Mouse (Mus musculus) heart, embryonic 16.5 days (tissue): ENCODE results near the gene Gm14226. TPM values are rescaled to one million over a fixed set of nuclear protein-coding genes. Genes with fewer than 3 reads are reported as not detected.
A peak's percentile ranks its signal among the peaks of the same experiment; 100 is the strongest.

Experiments used
- ATAC-seq: fragments of 200-750 bp; cut with Nextera tagmentation; replicated peaks from 2 replicates; pipeline ENCODE4 v1.8.0; 2017; ENCODE audit warnings: moderate number of reproducible peaks; ENCODE audit not compliant: insufficient read depth, low FRiP score; ENCODE audit errors: extremely low read depth
- H3K27ac ChIP-seq: fragments of 300-500 bp; sonication (generic); 2 replicates; pipeline ENCODE4 v1.5.1; 2014; ENCODE audit warnings: mild to moderate bottlenecking, low read length, control low read depth, moderate library complexity
- H3K27me3 ChIP-seq: fragments of 300-500 bp; sonication (generic); 2 replicates; pipeline ENCODE4 v1.6.1; 2014; ENCODE audit warnings: low read length, mixed read lengths; ENCODE audit not compliant: control insufficient read depth, insufficient read depth
- H3K36me3 ChIP-seq: fragments of 300-500 bp; sonication (generic); 2 replicates; pipeline ENCODE4 v1.6.1; 2014; ENCODE audit not compliant: control insufficient read depth, insufficient read depth
- H3K4me1 ChIP-seq: fragments of 300-500 bp; sonication (generic); 2 replicates; pipeline ENCODE4 v1.6.1; 2014; ENCODE audit warnings: low read length, mixed read lengths; ENCODE audit not compliant: control insufficient read depth, insufficient read depth
- H3K4me2 ChIP-seq: fragments of 300-500 bp; sonication (generic); 2 replicates; pipeline ENCODE4 v1.6.1; 2014; ENCODE audit warnings: low read depth, mild to moderate bottlenecking, control low read depth, low read length
- H3K4me3 ChIP-seq: fragments of 300-500 bp; sonication (generic); 2 replicates; pipeline ENCODE4 v1.5.1; 2014; ENCODE audit warnings: mild to moderate bottlenecking, control low read depth, low read length
- H3K9ac ChIP-seq: fragments of 300-500 bp; sonication (generic); 2 replicates; pipeline ENCODE4 v1.6.1; 2014; ENCODE audit warnings: low read length, control low read depth
- H3K9me3 ChIP-seq: fragments of 300-500 bp; sonication (generic); replicated peaks from 2 replicates; pipeline ENCODE4 v1.6.1; 2016; ENCODE audit warnings: low read length; ENCODE audit not compliant: control insufficient read depth
- WGBS: fragments of 180-500 bp; shearing (Covaris S2); extraction: QIAGEN DNeasy Blood & Tissue Kit; methylation state at CpG from one replicate; pipeline ENCODE4 v1.1.7; 2014; 5-methylcytosine and 5-hydroxymethylcytosine counted together
- polyA plus RNA-seq: library from polyadenylated mRNA; unstranded; fragments of >200 nt; fragmentation: Nextera tagmentation; extraction: Ambion mirVana; gene quantifications from 2 replicates; pipeline ENCODE4 v1.2.1, GENCODE M21; 2015

Gene Gm14226
- polyA plus RNA-seq, 1 experiment from 2014 or later, result 0.24 TPM

- H3K4me2 ChIP-seq, result no peak overlapping the region
- peaks cover 11% of the 10 kb centered on the region for H3K4me1 ChIP-seq
- ATAC-seq, result no peak
- peaks cover 4% of the 10 kb centered on the region; the same call in 1 of the 2 replicates for H3K36me3 ChIP-seq
- no peak overlapping the region for H3K27ac ChIP-seq
- WGBS, result 86% methylated on average over 3 of the region's 3 CpGs
- no peaks in the 10 kb centered on the region for H3K9me3 ChIP-seq
- H3K27me3 ChIP-seq, result no peaks in the 10 kb centered on the region
- no peak overlapping the region for H3K4me3 ChIP-seq
- no peak overlapping the region for H3K9ac ChIP-seq
Measured at GRCm38 (mm10) chr2:155054672-155055071, 36.6 kb downstream of the Gm14226 start.

- H3K36me3 ChIP-seq, result peaks cover 9% of the 10 kb centered on the region
- peaks cover 6% of the 10 kb centered on the region; the same call in 1 of the 2 replicates for H3K4me1 ChIP-seq
- ATAC-seq, result no peak
- no peak overlapping the region for H3K4me3 ChIP-seq
- WGBS, result 67% methylated on average over 5 of the region's 5 CpGs
- no peaks in the 10 kb centered on the region for H3K27me3 ChIP-seq
- no peak overlapping the region for H3K4me2 ChIP-seq
- no peaks in the 10 kb centered on the region for H3K9me3 ChIP-seq
- no peak overlapping the region for H3K9ac ChIP-seq
- H3K27ac ChIP-seq, result no peak overlapping the region
Measured at GRCm38 (mm10) chr2:155056076-155056578, 38.1 kb downstream of the Gm14226 start.

- no peaks in the 10 kb centered on the region for H3K27me3 ChIP-seq
- ATAC-seq, result no peak
- no peak overlapping the region for H3K9ac ChIP-seq
- no peaks in the 10 kb centered on the region for H3K4me1 ChIP-seq
- H3K27ac ChIP-seq, result no peak overlapping the region
- H3K36me3 ChIP-seq, result peaks cover 13% of the 10 kb centered on the region
- H3K4me3 ChIP-seq, result no peak overlapping the region
- no peaks in the 10 kb centered on the region for H3K9me3 ChIP-seq
- WGBS, result 50% methylated on average over 1 of the region's 1 CpGs
- no peak overlapping the region for H3K4me2 ChIP-seq
Measured at GRCm38 (mm10) chr2:155057361-155057760, 39.3 kb downstream of the Gm14226 start.

GRCm38 (mm10) chr2:155071027-155071426, 53.0 kb downstream of the Gm14226 start:
- no peak for ATAC-seq
- 72% methylated on average over 9 of the region's 9 CpGs for WGBS

GRCm38 (mm10) chr2:155072353-155073145, 54.5 kb downstream of the Gm14226 start:
- 83% methylated on average over 8 of the region's 8 CpGs for WGBS
- no peak overlapping the region for H3K4me2 ChIP-seq
- peaks cover 13% of the 10 kb centered on the region for H3K4me1 ChIP-seq
- H3K9ac ChIP-seq, result no peak overlapping the region
- no peaks in the 10 kb centered on the region for H3K9me3 ChIP-seq
- no peak overlapping the region for H3K27ac ChIP-seq
- peaks cover 5% of the 10 kb centered on the region for H3K36me3 ChIP-seq
- H3K27me3 ChIP-seq, result no peaks in the 10 kb centered on the region
- no peak overlapping the region for H3K4me3 ChIP-seq
- ATAC-seq, result no peak

More at GRCm38 (mm10) chr2:155071027-155071426, 53.0 kb downstream of the Gm14226 start:
- no peaks in the 10 kb centered on the region for H3K9me3 ChIP-seq
- peaks cover 13% of the 10 kb centered on the region for H3K4me1 ChIP-seq
- H3K4me3 ChIP-seq, result no peak overlapping the region
- no peak overlapping the region for H3K9ac ChIP-seq
- no peaks in the 10 kb centered on the region for H3K27me3 ChIP-seq
- H3K27ac ChIP-seq, result no peak overlapping the region
- peaks cover 5% of the 10 kb centered on the region for H3K36me3 ChIP-seq
- H3K4me2 ChIP-seq, result no peak overlapping the region

- Histone ChIP-seq H3K27me3 (no peaks in the 10 kb centered on the region), H3K4me1 (peaks cover 13% of the 10 kb centered on the region)
- no peak for ATAC-seq
Measured at GRCm38 (mm10) chr2:155073347-155073746, 55.3 kb downstream of the Gm14226 start.

GRCm38 (mm10) chr2:155073978-155074765, 56.1 kb downstream of the Gm14226 start, which contains the start of gene Ahcy:
TSS of gene Ahcy (minus strand) at chr2:155074497.
- H3K4me1 ChIP-seq, result peaks cover 13% of the 10 kb centered on the region
- no peaks in the 10 kb centered on the region for H3K27me3 ChIP-seq
- H3K4me2 ChIP-seq, result peak within 1 kb of the TSS; percentile 86
- peak within 1 kb of the TSS; percentile 92 for H3K9ac ChIP-seq
- peak within 1 kb of the TSS; percentile 74 for H3K4me3 ChIP-seq
- H3K9me3 ChIP-seq, result no peaks in the 10 kb centered on the region
- H3K36me3 ChIP-seq, result no peaks in the 10 kb centered on the region
- peak within 1 kb of the TSS; percentile 72 for H3K27ac ChIP-seq
- peak; percentile 93 for ATAC-seq
- under 1% methylated on average over 56 of the region's 56 CpGs for WGBS

More at GRCm38 (mm10) chr2:155073347-155073746, 55.3 kb downstream of the Gm14226 start:
- H3K9ac ChIP-seq, result peak overlapping the region; percentile 92
- H3K4me2 ChIP-seq, result peak overlapping the region; percentile 86
- peak overlapping the region; percentile 74 for H3K4me3 ChIP-seq
- no peaks in the 10 kb centered on the region for H3K9me3 ChIP-seq
- WGBS, result 12% methylated on average over 3 of the region's 3 CpGs
- H3K36me3 ChIP-seq, result no peaks in the 10 kb centered on the region
- peak overlapping the region; percentile 72 for H3K27ac ChIP-seq

- peak overlapping the region; percentile 92 for H3K9ac ChIP-seq
- H3K4me1 ChIP-seq, result peaks cover 13% of the 10 kb centered on the region
- H3K4me3 ChIP-seq, result peak overlapping the region; percentile 74
- peak overlapping the region; percentile 86 for H3K4me2 ChIP-seq
- H3K9me3 ChIP-seq, result no peaks in the 10 kb centered on the region
- H3K27ac ChIP-seq, result peak overlapping the region; percentile 60; the same call in 1 of the 2 replicates
- no peak for ATAC-seq
- 19% methylated on average over 12 of the region's 12 CpGs for WGBS
- H3K36me3 ChIP-seq, result no peaks in the 10 kb centered on the region
- no peaks in the 10 kb centered on the region for H3K27me3 ChIP-seq
Measured at GRCm38 (mm10) chr2:155074766-155075330, 56.8 kb downstream of the Gm14226 start.
